Mouse (Mus musculus): ENCODE results near the gene Anapc15-ps. TPM values are rescaled to one million over a fixed set of nuclear protein-coding genes. Genes with fewer than 3 reads are reported as not detected.

Gene Anapc15-ps
- total and polyA plus RNA-seq, 2 experiments from 2014 or later, result not detected

- H3K27ac ChIP-seq (ENCODE audit: low read depth), result no peak overlapping the region
- DNase-seq (ENCODE audit: low spot score) (no peak), ATAC-seq (ENCODE audit: insufficient read depth, low read depth) (no peak)
- H3K9me3 ChIP-seq (replicated peaks; ENCODE audit: control insufficient read depth, low read length), result no peaks in the 10 kb centered on the region
- H3K4me1 ChIP-seq (ENCODE audit: control insufficient read depth, insufficient read depth), result peaks cover 6% of the 10 kb centered on the region; the same call in 1 of the 2 replicates
- H3K27me3 ChIP-seq (ENCODE audit: control insufficient read depth, insufficient read depth, low read length), result no peaks in the 10 kb centered on the region
- no peak overlapping the region for H3K9ac ChIP-seq (replicated peaks; ENCODE audit: low read depth, low read length)
- H3K4me3 ChIP-seq (ENCODE audit: low read depth, low read length), result no peak overlapping the region
- no peaks in the 10 kb centered on the region for H3K36me3 ChIP-seq (replicated peaks; ENCODE audit: control insufficient read depth, insufficient read depth, low read length)
- 24% methylated on average over 9 of the region's 9 CpGs for WGBS
- no peak overlapping the region for H3K4me2 ChIP-seq (ENCODE audit: low read depth, low read length)
- TF ChIP-seq CTCF (IDR thresholded peaks at IDR 0.05; ENCODE audit: low read depth), result no peak
- TF ChIP-seq EP300 (IDR thresholded peaks at IDR 0.05; ENCODE audit: low read depth), result no peak
Observed at GRCm38 (mm10) chr10:95647128-95647527, 26.1 kb downstream of the Anapc15-ps start.

- H3K9me3 ChIP-seq (replicated peaks; ENCODE audit: control insufficient read depth, low read length), result no peaks in the 10 kb centered on the region
- no peak overlapping the region for H3K4me3 ChIP-seq (ENCODE audit: low read depth, low read length)
- H3K4me1 ChIP-seq (ENCODE audit: control insufficient read depth, insufficient read depth), result peaks cover 6% of the 10 kb centered on the region; the same call in 1 of the 2 replicates
- no peaks in the 10 kb centered on the region for H3K27me3 ChIP-seq (ENCODE audit: control insufficient read depth, insufficient read depth, low read length)
- 85% methylated on average over 10 of the region's 10 CpGs for WGBS
- H3K9ac ChIP-seq (replicated peaks; ENCODE audit: low read depth, low read length), result no peak overlapping the region
- ATAC-seq (ENCODE audit: insufficient read depth, low read depth) (no peak), DNase-seq (ENCODE audit: low spot score) (no peak)
- TF ChIP-seq EP300 (IDR thresholded peaks at IDR 0.05; ENCODE audit: low read depth) (no peak), CTCF (IDR thresholded peaks at IDR 0.05; ENCODE audit: low read depth) (no peak)
- H3K27ac ChIP-seq (ENCODE audit: low read depth), result no peak overlapping the region
- no peaks in the 10 kb centered on the region for H3K36me3 ChIP-seq (replicated peaks; ENCODE audit: control insufficient read depth, insufficient read depth, low read length)
- no peak overlapping the region for H3K4me2 ChIP-seq (ENCODE audit: low read depth, low read length)
Observed at GRCm38 (mm10) chr10:95646576-95646975, 26.7 kb downstream of the Anapc15-ps start.

GRCm38 (mm10) chr10:95643696-95644360 lies 29.4 kb downstream of the Anapc15-ps start:
- H3K4me1 ChIP-seq (ENCODE audit: control insufficient read depth, insufficient read depth), result peaks cover 6% of the 10 kb centered on the region; the same call in 1 of the 2 replicates
- no peak for DNase-seq (ENCODE audit: low spot score)
- H3K9ac ChIP-seq (replicated peaks; ENCODE audit: low read depth, low read length), result no peak overlapping the region
- TF ChIP-seq CTCF (IDR thresholded peaks at IDR 0.05; ENCODE audit: low read depth) (no peak), EP300 (IDR thresholded peaks at IDR 0.05; ENCODE audit: low read depth) (no peak)
- WGBS, result 35% methylated on average over 6 of the region's 6 CpGs
- no peak overlapping the region for H3K4me2 ChIP-seq (ENCODE audit: low read depth, low read length)
- H3K4me3 ChIP-seq (ENCODE audit: low read depth, low read length), result no peak overlapping the region
- H3K27ac ChIP-seq (ENCODE audit: low read depth), result peak overlapping the region; percentile 71
- no peaks in the 10 kb centered on the region for H3K36me3 ChIP-seq (replicated peaks; ENCODE audit: control insufficient read depth, insufficient read depth, low read length)
- H3K27me3 ChIP-seq (ENCODE audit: control insufficient read depth, insufficient read depth, low read length), result no peaks in the 10 kb centered on the region
- no peaks in the 10 kb centered on the region for H3K9me3 ChIP-seq (replicated peaks; ENCODE audit: control insufficient read depth, low read length)
- no peak for ATAC-seq (ENCODE audit: insufficient read depth, low read depth)

DNA sequence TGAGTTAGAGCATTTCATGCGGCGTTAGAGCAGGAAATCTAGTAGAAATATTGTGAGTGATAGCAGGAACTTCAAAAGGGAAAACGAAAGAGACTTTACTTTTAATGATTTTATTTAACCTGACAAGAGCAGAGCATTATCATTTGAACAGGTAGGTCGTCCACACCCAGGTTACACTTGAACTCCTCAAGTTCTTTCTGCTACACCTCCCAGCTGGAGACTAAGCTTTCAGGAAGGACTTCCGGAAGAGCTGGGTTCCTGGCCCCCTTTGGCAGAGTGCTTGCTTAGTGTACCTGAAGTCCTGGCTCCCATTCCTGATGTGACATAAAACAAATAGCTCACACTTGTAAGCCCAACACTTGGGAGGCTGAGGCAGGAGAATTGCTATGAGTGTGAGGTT lies 30.2 kb downstream of the Anapc15-ps start:
- H3K4me3 ChIP-seq (ENCODE audit: low read depth, low read length), result no peak overlapping the region
- H3K9ac ChIP-seq (replicated peaks; ENCODE audit: low read depth, low read length), result no peak overlapping the region
- H3K4me2 ChIP-seq (ENCODE audit: low read depth, low read length), result no peak overlapping the region
- 81% methylated on average over 5 of the region's 5 CpGs for WGBS
- no peaks in the 10 kb centered on the region for H3K9me3 ChIP-seq (replicated peaks; ENCODE audit: control insufficient read depth, low read length)
- DNase-seq (ENCODE audit: low spot score) (no peak), ATAC-seq (ENCODE audit: insufficient read depth, low read depth) (no peak)
- H3K36me3 ChIP-seq (replicated peaks; ENCODE audit: control insufficient read depth, insufficient read depth, low read length), result no peaks in the 10 kb centered on the region
- TF ChIP-seq CTCF (IDR thresholded peaks at IDR 0.05; ENCODE audit: low read depth), result no peak
- no peak for TF ChIP-seq EP300 (IDR thresholded peaks at IDR 0.05; ENCODE audit: low read depth)
- no peaks in the 10 kb centered on the region for H3K27me3 ChIP-seq (ENCODE audit: control insufficient read depth, insufficient read depth, low read length)
- H3K4me1 ChIP-seq (ENCODE audit: control insufficient read depth, insufficient read depth), result peaks cover 6% of the 10 kb centered on the region; the same call in 1 of the 2 replicates
- H3K27ac ChIP-seq (ENCODE audit: low read depth), result no peak overlapping the region

- Histone ChIP-seq H3K27me3 (ENCODE audit: control insufficient read depth, insufficient read depth, low read length) (no peaks in the 10 kb centered on the region), H3K27ac (ENCODE audit: low read depth) (no peak overlapping the region)
- TF ChIP-seq EP300 (IDR thresholded peaks at IDR 0.05; ENCODE audit: low read depth) (no peak), CTCF (IDR thresholded peaks at IDR 0.05; ENCODE audit: low read depth) (no peak)
Observed at GRCm38 (mm10) chr10:95641335-95641734, 31.9 kb downstream of the Anapc15-ps start.

GRCm38 (mm10) chr10:95639429-95639828 lies 33.8 kb downstream of the Anapc15-ps start:
- no peak for ATAC-seq (ENCODE audit: insufficient read depth, low read depth)
- no peaks in the 10 kb centered on the region for H3K36me3 ChIP-seq (replicated peaks; ENCODE audit: control insufficient read depth, insufficient read depth, low read length)
- DNase-seq (ENCODE audit: low spot score), result no peak
- H3K4me2 ChIP-seq (ENCODE audit: low read depth, low read length), result no peak overlapping the region
- H3K9me3 ChIP-seq (replicated peaks; ENCODE audit: control insufficient read depth, low read length), result no peaks in the 10 kb centered on the region
- no peak overlapping the region for H3K4me3 ChIP-seq (ENCODE audit: low read depth, low read length)
- H3K27me3 ChIP-seq (ENCODE audit: control insufficient read depth, insufficient read depth, low read length), result no peaks in the 10 kb centered on the region
- H3K4me1 ChIP-seq (ENCODE audit: control insufficient read depth, insufficient read depth), result peaks cover 6% of the 10 kb centered on the region; the same call in 1 of the 2 replicates
- TF ChIP-seq EP300 (IDR thresholded peaks at IDR 0.05; ENCODE audit: low read depth), result no peak
- no peak overlapping the region for H3K27ac ChIP-seq (ENCODE audit: low read depth)
- H3K9ac ChIP-seq (replicated peaks; ENCODE audit: low read depth, low read length), result no peak overlapping the region
- 77% methylated on average over 5 of the region's 5 CpGs for WGBS

More at GRCm38 (mm10) chr10:95641335-95641734, 31.9 kb downstream of the Anapc15-ps start:
- Histone ChIP-seq H3K36me3 (replicated peaks; ENCODE audit: control insufficient read depth, insufficient read depth, low read length) (no peaks in the 10 kb centered on the region), H3K9me3 (replicated peaks; ENCODE audit: control insufficient read depth, low read length) (no peaks in the 10 kb centered on the region), H3K4me3 (ENCODE audit: low read depth, low read length) (no peak overlapping the region), H3K9ac (replicated peaks; ENCODE audit: low read depth, low read length) (no peak overlapping the region), H3K4me2 (ENCODE audit: low read depth, low read length) (no peak overlapping the region), H3K4me1 (ENCODE audit: control insufficient read depth, insufficient read depth) (peaks cover 6% of the 10 kb centered on the region; the same call in 1 of the 2 replicates)
- ATAC-seq (ENCODE audit: insufficient read depth, low read depth) (peak; percentile 86), DNase-seq (ENCODE audit: low spot score) (peak; percentile 58)
- WGBS, result 36% methylated on average over 5 of the region's 5 CpGs

Data from heart, postnatal 0 days (tissue).